Mouse (Mus musculus) limb, embryonic 10.5 days (tissue): Measurements from ENCODE around the gene Lrrc66. TPM values are rescaled to one million over a fixed set of nuclear protein-coding genes. Genes with fewer than 3 reads are reported as not detected.

Source experiments
- DNase-seq: peaks from one replicate; pipeline ENCODE4 v3.0.0-alpha.2; 2017; ENCODE audit warnings: low spot score
- H3K27ac ChIP-seq: fragments of 300-500 bp; sonication (generic); 2 replicates; pipeline ENCODE4 v1.5.1; 2016; ENCODE audit warnings: mild to moderate bottlenecking
- H3K27me3 ChIP-seq: fragments of 300-500 bp; sonication (generic); 2 replicates; pipeline ENCODE4 v1.6.1; 2016; ENCODE audit warnings: low read depth, mild to moderate bottlenecking; ENCODE audit not compliant: poor library complexity, severe bottlenecking
- H3K36me3 ChIP-seq: fragments of 300-500 bp; sonication (generic); 2 replicates; pipeline ENCODE4 v1.6.1; 2016; ENCODE audit warnings: mild to moderate bottlenecking, moderate library complexity
- H3K4me1 ChIP-seq: fragments of 300-500 bp; sonication (generic); 2 replicates; pipeline ENCODE4 v1.6.1; 2016
- H3K4me3 ChIP-seq: fragments of 300-500 bp; sonication (generic); 2 replicates; pipeline ENCODE4 v1.5.1; 2016; ENCODE audit warnings: mild to moderate bottlenecking, moderate library complexity
- H3K9me3 ChIP-seq: fragments of 300-500 bp; sonication (generic); replicated peaks from 2 replicates; pipeline ENCODE4 v1.6.1; 2016; ENCODE audit warnings: mild to moderate bottlenecking
- WGBS: fragments of 180-500 bp; shearing (Covaris S2); methylation state at CpG from one replicate; pipeline ENCODE4 v1.1.7; 2016; 5-methylcytosine and 5-hydroxymethylcytosine counted together
- polyA plus RNA-seq: library from polyadenylated mRNA; unstranded; fragments of >200 nt; fragmentation: Nextera tagmentation; extraction: Ambion mirVana; gene quantifications from 2 replicates; pipeline ENCODE4 v1.2.1, GENCODE M21; 2016

Lrrc66 gene
- polyA plus RNA-seq: 0.04 TPM in 1 of 2 replicates, not detected in the other

DNA sequence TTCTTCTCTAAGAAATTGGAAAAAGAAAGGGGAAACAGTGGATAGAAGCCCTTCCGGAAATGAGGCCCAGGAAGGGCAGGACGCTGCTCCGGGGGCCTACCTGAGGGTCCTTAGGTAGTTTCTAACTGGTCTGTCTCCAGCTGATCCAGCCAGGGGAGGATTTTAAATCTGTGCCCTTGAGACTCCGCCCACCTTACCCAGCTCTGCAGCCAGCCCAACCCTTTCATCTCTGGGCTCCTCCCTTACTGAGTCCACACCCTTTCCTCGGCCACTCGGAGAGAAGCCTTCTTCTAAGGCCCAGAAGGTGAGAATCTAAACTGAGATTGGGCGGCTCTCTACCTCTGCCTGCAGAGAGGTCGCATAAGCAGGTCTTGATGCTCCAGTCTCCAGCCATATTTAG lies at the start of gene Lrrc66:
Gene Lrrc66, minus strand, starts transcription at position 236 of the 400 bp plus-strand sequence.
- 75% methylated on average over 8 of the region's 8 CpGs for WGBS
- H3K9me3 ChIP-seq: peaks cover 5% of the 10 kb centered on the region; the same call in 1 of the 2 replicates
- no peaks in the 10 kb centered on the region for H3K27me3 ChIP-seq
- no peak for DNase-seq
- H3K27ac ChIP-seq: no peak within 1 kb of the TSS
- no peak within 1 kb of the TSS for H3K4me3 ChIP-seq
- H3K4me1 ChIP-seq: 0 out of 2 replicates have a peak, but pooled peaks cover 1% of the 10 kb centered on the region
- H3K36me3 ChIP-seq: peaks cover 36% of the 10 kb centered on the region

- H3K36me3 ChIP-seq: no peaks in the 10 kb centered on the region
- H3K9me3 ChIP-seq: no peaks in the 10 kb centered on the region
- 0 out of 2 replicates have a peak overlapping the region, but pooled peaks have one; percentile 10 for H3K27ac ChIP-seq
- 88% methylated on average over 13 of the region's 13 CpGs for WGBS
- peaks cover 7% of the 10 kb centered on the region; the same call in 1 of the 2 replicates for H3K4me1 ChIP-seq
- H3K27me3 ChIP-seq: no peaks in the 10 kb centered on the region
- peak; percentile 26 for DNase-seq
- no peak overlapping the region for H3K4me3 ChIP-seq
These were observed 44.3 kb upstream of the Lrrc66 start for GRCm38 (mm10) chr5:73676626-73677025.

DNA sequence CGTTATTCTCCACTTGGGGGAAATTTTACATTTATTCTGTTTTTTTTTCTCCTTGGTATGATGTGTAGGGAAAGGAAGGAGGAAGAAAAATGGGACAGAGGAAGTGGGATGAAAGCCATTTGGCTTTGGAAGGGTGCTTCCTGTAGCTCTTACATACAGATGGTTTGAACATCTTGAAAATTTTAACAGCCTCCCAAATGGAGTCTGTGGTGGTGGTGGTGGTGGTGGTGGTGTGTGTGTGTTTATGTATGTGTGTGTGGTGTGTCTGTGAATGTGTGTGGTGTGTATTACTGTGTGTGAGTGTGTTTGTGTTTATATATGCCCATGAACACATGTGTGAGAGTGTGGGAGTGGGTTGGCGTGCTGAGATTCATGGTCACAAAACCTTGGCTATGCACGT lies 43.3 kb upstream of the Lrrc66 start:
- Histone ChIP-seq H3K4me1 (peaks cover 7% of the 10 kb centered on the region; the same call in 1 of the 2 replicates), H3K27me3 (no peaks in the 10 kb centered on the region), H3K36me3 (no peaks in the 10 kb centered on the region), H3K4me3 (no peak overlapping the region), H3K9me3 (no peaks in the 10 kb centered on the region), H3K27ac (no peak overlapping the region)
- peak; percentile 21 for DNase-seq
- 90% methylated on average over 3 of the region's 3 CpGs for WGBS

DNA sequence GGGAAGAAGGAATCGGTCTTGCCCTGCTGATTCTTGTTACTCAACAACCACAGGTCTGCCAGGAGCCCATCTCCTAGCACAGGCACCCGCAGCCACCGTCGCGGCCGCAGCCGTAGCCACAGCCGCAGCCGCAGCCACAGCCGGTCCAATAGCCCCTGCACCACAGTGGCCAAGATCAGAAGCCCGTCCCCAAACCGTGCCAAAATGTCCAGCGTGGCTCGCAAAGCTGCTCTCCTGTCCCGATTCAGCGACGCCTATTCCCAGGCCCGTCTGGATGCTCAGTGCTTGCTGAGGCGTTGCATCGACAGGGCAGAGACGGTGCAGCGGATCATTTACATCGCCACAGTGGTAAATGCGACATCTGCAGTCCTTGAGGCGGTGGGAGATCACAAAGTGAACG lies 37.1 kb upstream of the Lrrc66 start:
- DNase-seq: no peak
- 52% methylated on average over 26 of the region's 26 CpGs for WGBS
- 0 out of 2 replicates have a peak overlapping the region, but pooled peaks have one; percentile 17 for H3K4me3 ChIP-seq
- peaks cover 5% of the 10 kb centered on the region; the same call in 1 of the 2 replicates for H3K27me3 ChIP-seq
- H3K4me1 ChIP-seq: no peaks in the 10 kb centered on the region
- no peaks in the 10 kb centered on the region for H3K9me3 ChIP-seq
- no peaks in the 10 kb centered on the region for H3K36me3 ChIP-seq
- no peak overlapping the region for H3K27ac ChIP-seq

DNA sequence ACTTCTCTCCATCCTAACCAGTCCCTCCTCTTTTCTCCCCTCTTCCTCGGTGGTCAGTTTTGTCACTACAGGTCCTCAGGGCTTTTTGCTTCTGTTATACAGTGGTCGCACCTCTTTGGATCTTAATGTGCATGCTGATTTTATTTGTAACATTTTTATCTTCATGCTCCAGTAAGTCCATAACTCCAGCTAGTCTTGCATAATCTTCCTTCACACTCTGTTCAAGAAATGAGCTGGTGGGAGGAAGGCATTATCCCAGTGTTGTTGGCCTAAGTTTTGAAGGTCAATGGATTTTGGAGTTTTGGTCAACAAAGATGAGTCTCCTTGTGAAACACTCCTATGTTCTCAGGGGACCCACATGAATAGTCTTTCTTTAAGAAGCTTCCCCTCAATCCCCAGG lies 35.6 kb upstream of the Lrrc66 start:
- DNase-seq: no peak
- Histone ChIP-seq H3K4me1 (no peaks in the 10 kb centered on the region), H3K9me3 (no peaks in the 10 kb centered on the region), H3K36me3 (no peaks in the 10 kb centered on the region), H3K27me3 (peaks cover 5% of the 10 kb centered on the region; the same call in 1 of the 2 replicates), H3K27ac (no peak overlapping the region), H3K4me3 (no peak overlapping the region)
- whole genome bisulfite sequencing: 88% methylated on average over 2 of the region's 2 CpGs

- H3K27ac ChIP-seq: no peak overlapping the region
- peaks cover 5% of the 10 kb centered on the region; the same call in 1 of the 2 replicates for H3K27me3 ChIP-seq
- 89% methylated on average over 2 of the region's 2 CpGs for WGBS
- H3K9me3 ChIP-seq: no peaks in the 10 kb centered on the region
- H3K4me1 ChIP-seq: no peaks in the 10 kb centered on the region
- no peak for DNase-seq
- no peaks in the 10 kb centered on the region for H3K36me3 ChIP-seq
- H3K4me3 ChIP-seq: no peak overlapping the region
These were observed 34.4 kb upstream of the Lrrc66 start for GRCm38 (mm10) chr5:73666695-73667094.

DNA sequence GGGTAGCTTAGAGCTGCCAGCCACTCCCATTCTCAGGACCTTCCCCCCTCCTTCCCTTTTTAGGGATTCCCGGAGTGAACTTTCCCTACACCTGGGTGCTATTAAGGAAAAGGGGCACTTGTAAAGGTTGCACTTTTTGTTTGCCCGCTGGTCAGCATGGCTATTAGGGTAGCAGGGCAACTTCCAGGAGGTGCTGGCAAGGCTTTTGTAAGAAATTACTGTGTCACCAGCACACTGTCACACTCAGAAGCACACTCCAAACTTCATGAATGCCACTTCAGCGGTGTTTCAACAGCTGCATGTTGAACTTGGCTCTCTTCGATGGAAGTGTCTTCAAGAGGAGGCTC lies 19.5 kb upstream of the Lrrc66 start:
- under 1% methylated on average over 4 of the region's 4 CpGs for WGBS
- H3K27me3 ChIP-seq: peaks cover 59% of the 10 kb centered on the region
- H3K36me3 ChIP-seq: no peaks in the 10 kb centered on the region
- H3K4me3 ChIP-seq: peak overlapping the region; percentile 59
- H3K4me1 ChIP-seq: peaks cover 56% of the 10 kb centered on the region
- no peaks in the 10 kb centered on the region for H3K9me3 ChIP-seq
- peak overlapping the region; percentile 53 for H3K27ac ChIP-seq
- DNase-seq: no peak

- peak; percentile 72 for DNase-seq
- no peaks in the 10 kb centered on the region for H3K36me3 ChIP-seq
- peaks cover 59% of the 10 kb centered on the region for H3K27me3 ChIP-seq
- H3K4me1 ChIP-seq: peaks cover 62% of the 10 kb centered on the region
- peak within 1 kb of the TSS; percentile 59 for H3K4me3 ChIP-seq
- no peaks in the 10 kb centered on the region for H3K9me3 ChIP-seq
- WGBS: under 1% methylated on average over 57 of the region's 57 CpGs
- H3K27ac ChIP-seq: peak within 1 kb of the TSS; percentile 53
These were observed 18.9 kb upstream of the Lrrc66 start, which contains the start of gene Spata18 for GRCm38 (mm10) chr5:73651061-73651854. TSS of gene Spata18 (plus strand) at chr5:73651379.

GRCm38 (mm10) chr5:73650365-73650964 lies 18.1 kb upstream of the Lrrc66 start:
- H3K27ac ChIP-seq: peak overlapping the region; percentile 53; the same call in 1 of the 2 replicates
- H3K27me3 ChIP-seq: peaks cover 59% of the 10 kb centered on the region
- peak; percentile 53 for DNase-seq
- H3K4me3 ChIP-seq: peak overlapping the region; percentile 59
- H3K4me1 ChIP-seq: peaks cover 65% of the 10 kb centered on the region
- 1% methylated on average over 15 of the region's 15 CpGs for WGBS
- H3K9me3 ChIP-seq: no peaks in the 10 kb centered on the region
- no peaks in the 10 kb centered on the region for H3K36me3 ChIP-seq

DNA sequence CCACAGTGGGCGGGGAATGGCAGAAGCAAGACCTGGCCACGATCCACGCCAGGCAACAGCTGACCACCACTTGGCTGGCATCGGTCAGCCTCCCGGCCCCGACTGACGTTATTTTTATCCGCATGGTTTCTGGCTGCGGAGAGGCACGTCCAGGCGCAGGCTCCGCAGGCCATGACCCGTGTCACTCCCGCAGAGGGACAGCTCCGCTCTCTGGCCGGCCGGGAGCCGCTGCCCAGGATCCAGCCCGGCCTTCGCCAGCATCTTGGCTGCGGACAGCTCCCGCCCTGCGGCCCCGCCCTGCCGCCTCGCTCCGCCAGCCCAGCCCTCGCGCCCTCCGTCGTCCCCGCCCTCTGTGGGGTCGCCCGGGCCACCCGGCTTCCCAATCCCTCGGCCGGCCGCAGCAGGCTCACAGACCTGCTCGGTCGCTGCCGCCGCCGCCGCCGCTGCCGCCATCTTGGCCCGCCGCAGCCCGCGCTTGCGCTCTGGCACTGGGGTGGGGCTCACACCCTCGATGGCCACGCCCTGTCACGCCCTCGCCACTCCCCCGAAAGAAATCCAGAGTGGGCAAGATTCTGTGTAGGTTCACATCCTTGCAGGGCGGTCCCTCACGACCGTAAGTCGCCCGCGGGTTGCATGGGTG lies 15.1 kb upstream of the Lrrc66 start, which contains the start of gene Sgcb:
Gene Sgcb, minus strand, starts transcription at position 530 of the 640 bp plus-strand sequence.
- Histone ChIP-seq H3K4me3 (peak within 1 kb of the TSS; percentile 92), H3K36me3 (peaks cover 10% of the 10 kb centered on the region), H3K27me3 (peaks cover 46% of the 10 kb centered on the region), H3K4me1 (peaks cover 57% of the 10 kb centered on the region), H3K27ac (peak within 1 kb of the TSS; percentile 91), H3K9me3 (no peaks in the 10 kb centered on the region)
- DNase-seq: peak; percentile 92
- WGBS: under 1% methylated on average over 62 of the region's 62 CpGs

GRCm38 (mm10) chr5:73642091-73642490 lies 9.8 kb upstream of the Lrrc66 start:
- Histone ChIP-seq H3K9me3 (no peaks in the 10 kb centered on the region), H3K4me3 (no peak overlapping the region), H3K27me3 (no peaks in the 10 kb centered on the region), H3K4me1 (peaks cover 15% of the 10 kb centered on the region), H3K36me3 (peaks cover 44% of the 10 kb centered on the region), H3K27ac (no peak overlapping the region)
- 78% methylated on average over 4 of the region's 4 CpGs for WGBS
- peak; percentile 55 for DNase-seq

GRCm38 (mm10) chr5:73641058-73641457 lies 8.7 kb upstream of the Lrrc66 start:
- no peaks in the 10 kb centered on the region for H3K9me3 ChIP-seq
- 94% methylated on average over 3 of the region's 3 CpGs for WGBS

More at GRCm38 (mm10) chr5:73641058-73641457, 8.7 kb upstream of the Lrrc66 start:
- no peak overlapping the region for H3K27ac ChIP-seq
- no peaks in the 10 kb centered on the region for H3K27me3 ChIP-seq
- no peak for DNase-seq
- H3K36me3 ChIP-seq: peaks cover 54% of the 10 kb centered on the region
- H3K4me1 ChIP-seq: 0 out of 2 replicates have a peak, but pooled peaks cover 4% of the 10 kb centered on the region
- H3K4me3 ChIP-seq: no peak overlapping the region
